Mouse (Mus musculus): ENCODE measurements around the gene Pafah2. TPM values are rescaled to one million over a fixed set of nuclear protein-coding genes. Genes with fewer than 3 reads are reported as not detected.

The Pafah2 gene
- total and polyA plus RNA-seq, 2 experiments from 2014 or later: 7.2 to 16.3 TPM

DNA sequence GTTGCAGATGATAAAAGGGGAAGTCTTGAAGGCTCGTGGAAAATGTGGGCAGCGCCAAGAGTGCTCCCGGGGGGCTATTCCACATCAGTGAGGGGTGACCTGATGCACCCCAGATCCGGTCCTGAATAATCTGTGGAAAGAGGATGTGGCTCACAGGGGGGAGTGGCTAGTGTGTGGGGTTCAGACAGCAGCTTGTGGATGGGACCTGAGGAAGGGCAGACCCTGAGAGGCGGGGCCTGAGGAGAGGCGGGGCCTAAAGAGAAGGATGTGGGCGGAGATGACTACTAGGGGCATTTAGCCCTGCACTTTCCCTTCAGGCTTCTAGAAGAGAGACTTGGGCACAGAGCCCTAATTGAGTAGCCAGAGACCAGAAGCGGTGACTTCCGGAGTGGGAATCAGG, 33.5 kb upstream of the Pafah2 start:
- ATAC-seq (ENCODE audit: insufficient read depth, low read depth): no peak; the same call in 1 of the 2 replicates
- 27% methylated on average over 9 of the region's 9 CpGs for WGBS
- no peaks in the 10 kb centered on the region for H3K36me3 ChIP-seq (replicated peaks; ENCODE audit: control insufficient read depth, insufficient read depth, low read length)
- H3K4me2 ChIP-seq (ENCODE audit: low read depth, low read length): 0 out of 2 replicates have a peak overlapping the region, but pooled peaks have one; percentile 14
- H3K9ac ChIP-seq (replicated peaks; ENCODE audit: low read depth, low read length): no peak overlapping the region
- no peak for DNase-seq (ENCODE audit: low spot score)
- H3K27me3 ChIP-seq (ENCODE audit: control insufficient read depth, insufficient read depth, low read length): peaks cover 4% of the 10 kb centered on the region; the same call in 1 of the 2 replicates
- no peaks in the 10 kb centered on the region for H3K4me1 ChIP-seq (ENCODE audit: control insufficient read depth, insufficient read depth)
- H3K27ac ChIP-seq (ENCODE audit: low read depth): no peak overlapping the region
- no peak overlapping the region for H3K4me3 ChIP-seq (ENCODE audit: low read depth, low read length)
- TF ChIP-seq CTCF (IDR thresholded peaks at IDR 0.05; ENCODE audit: low read depth) (no peak), EP300 (IDR thresholded peaks at IDR 0.05; ENCODE audit: low read depth) (no peak)
- H3K9me3 ChIP-seq (replicated peaks; ENCODE audit: control insufficient read depth, low read length): no peaks in the 10 kb centered on the region

DNA sequence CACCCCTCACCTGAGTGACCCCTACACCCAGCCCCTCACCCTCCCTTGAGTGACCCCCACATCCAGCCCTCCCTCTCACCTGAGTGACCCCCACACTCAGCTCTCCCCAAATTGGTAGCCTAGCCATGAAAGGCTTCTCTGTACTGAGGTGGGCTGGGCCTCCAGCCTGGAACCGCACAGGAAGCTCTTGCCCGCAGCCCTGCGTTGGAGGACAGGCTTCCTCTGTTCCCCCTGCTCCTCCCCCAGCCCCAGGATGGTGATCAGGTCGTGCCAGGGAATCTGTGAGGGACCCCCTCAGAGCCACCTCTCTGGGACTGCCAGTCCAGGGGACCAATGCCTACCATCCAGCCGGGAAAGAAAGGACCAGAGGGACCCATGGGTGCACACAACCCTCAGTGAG, 30.8 kb upstream of the Pafah2 start:
- Histone ChIP-seq H3K4me1 (ENCODE audit: control insufficient read depth, insufficient read depth) (0 out of 2 replicates have a peak, but pooled peaks cover 2% of the 10 kb centered on the region), H3K9me3 (replicated peaks; ENCODE audit: control insufficient read depth, low read length) (no peaks in the 10 kb centered on the region), H3K9ac (replicated peaks; ENCODE audit: low read depth, low read length) (no peak overlapping the region), H3K4me3 (ENCODE audit: low read depth, low read length) (no peak overlapping the region), H3K27ac (ENCODE audit: low read depth) (no peak overlapping the region), H3K4me2 (ENCODE audit: low read depth, low read length) (no peak overlapping the region), H3K36me3 (replicated peaks; ENCODE audit: control insufficient read depth, insufficient read depth, low read length) (no peaks in the 10 kb centered on the region), H3K27me3 (ENCODE audit: control insufficient read depth, insufficient read depth, low read length) (peaks cover 19% of the 10 kb centered on the region)
- no peak for TF ChIP-seq CTCF (IDR thresholded peaks at IDR 0.05; ENCODE audit: low read depth)
- no peak for TF ChIP-seq EP300 (IDR thresholded peaks at IDR 0.05; ENCODE audit: low read depth)
- WGBS: 39% methylated on average over 5 of the region's 5 CpGs
- ATAC-seq (ENCODE audit: insufficient read depth, low read depth): no peak
- DNase-seq (ENCODE audit: low spot score): no peak

DNA sequence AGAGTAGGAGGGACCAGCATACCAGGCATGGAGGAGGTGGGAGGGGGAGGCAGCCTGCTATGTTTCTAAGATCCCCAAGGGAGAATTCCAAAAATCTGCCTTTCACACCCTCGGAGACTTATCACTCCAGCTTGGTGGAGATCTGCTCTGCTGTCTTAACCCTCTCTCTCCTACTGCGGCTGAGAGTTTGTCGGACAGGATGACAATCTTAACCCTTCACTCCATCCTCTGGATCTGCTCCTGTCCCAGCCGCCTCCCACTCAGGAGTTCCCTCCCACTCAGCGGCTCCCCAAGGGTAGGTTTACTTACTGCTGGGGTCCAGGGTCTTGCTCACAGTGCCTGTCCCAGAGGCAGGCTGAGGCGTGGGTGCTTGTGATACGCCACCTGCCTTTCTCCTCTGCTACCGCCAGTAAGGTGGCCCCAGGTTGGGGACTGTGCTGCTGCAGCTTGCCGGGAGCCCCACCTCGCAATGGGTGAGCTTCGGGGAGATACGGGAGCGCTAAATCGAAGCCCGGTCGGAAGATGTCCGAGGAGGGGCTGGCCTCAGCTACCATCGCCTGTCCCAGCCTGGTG, 25.4 kb upstream of the Pafah2 start:
- Histone ChIP-seq H3K36me3 (replicated peaks; ENCODE audit: control insufficient read depth, insufficient read depth, low read length) (no peaks in the 10 kb centered on the region), H3K9me3 (replicated peaks; ENCODE audit: control insufficient read depth, low read length) (no peaks in the 10 kb centered on the region), H3K4me3 (ENCODE audit: low read depth, low read length) (peak overlapping the region; percentile 56), H3K4me2 (ENCODE audit: low read depth, low read length) (peak overlapping the region; percentile 94), H3K9ac (replicated peaks; ENCODE audit: low read depth, low read length) (0 out of 2 replicates have a peak overlapping the region, but pooled peaks have one; percentile 22), H3K27me3 (ENCODE audit: control insufficient read depth, insufficient read depth, low read length) (peaks cover 36% of the 10 kb centered on the region), H3K27ac (ENCODE audit: low read depth) (no peak overlapping the region), H3K4me1 (ENCODE audit: control insufficient read depth, insufficient read depth) (peaks cover 27% of the 10 kb centered on the region)
- TF ChIP-seq EP300 (IDR thresholded peaks at IDR 0.05; ENCODE audit: low read depth): no peak
- no peak for TF ChIP-seq CTCF (IDR thresholded peaks at IDR 0.05; ENCODE audit: low read depth)
- no peak for DNase-seq (ENCODE audit: low spot score)
- 3% methylated on average over 18 of the region's 18 CpGs for WGBS
- no peak for ATAC-seq (ENCODE audit: insufficient read depth, low read depth)

DNA sequence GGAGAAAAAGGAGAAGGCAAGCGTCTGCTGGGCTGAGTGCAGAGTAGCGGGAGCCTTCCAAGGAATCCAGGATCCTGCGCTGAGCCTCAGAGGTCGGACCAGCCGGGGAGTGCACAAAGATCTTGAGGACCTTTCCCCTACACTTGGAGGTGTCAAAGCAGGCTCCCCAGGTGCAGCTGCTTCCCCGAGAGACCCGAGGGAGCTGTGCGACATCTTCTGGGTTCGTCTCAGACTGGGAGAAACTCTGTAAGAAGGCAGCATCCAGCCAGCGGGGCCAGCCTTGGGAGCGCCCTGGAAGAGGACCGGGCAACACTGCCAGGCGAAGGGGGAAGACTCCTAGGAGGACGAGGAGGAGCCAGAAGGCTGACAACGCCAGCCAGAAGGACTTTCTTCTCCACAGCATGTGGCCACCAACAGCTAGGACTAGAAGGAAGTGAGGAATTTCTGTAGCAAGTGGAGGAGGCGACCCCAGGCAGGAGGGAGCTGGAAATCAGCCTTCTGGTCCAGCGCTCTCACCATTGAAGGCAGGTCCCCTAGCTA, 24.7 kb upstream of the Pafah2 start:
- Histone ChIP-seq H3K27me3 (ENCODE audit: control insufficient read depth, insufficient read depth, low read length) (peaks cover 36% of the 10 kb centered on the region), H3K27ac (ENCODE audit: low read depth) (no peak overlapping the region), H3K4me2 (ENCODE audit: low read depth, low read length) (peak overlapping the region; percentile 94), H3K4me1 (ENCODE audit: control insufficient read depth, insufficient read depth) (peaks cover 27% of the 10 kb centered on the region), H3K4me3 (ENCODE audit: low read depth, low read length) (peak overlapping the region; percentile 56), H3K36me3 (replicated peaks; ENCODE audit: control insufficient read depth, insufficient read depth, low read length) (no peaks in the 10 kb centered on the region), H3K9me3 (replicated peaks; ENCODE audit: control insufficient read depth, low read length) (no peaks in the 10 kb centered on the region), H3K9ac (replicated peaks; ENCODE audit: low read depth, low read length) (peak overlapping the region; percentile 22)
- 0% methylated on average over 17 of the region's 17 CpGs for WGBS
- DNase-seq (ENCODE audit: low spot score) (no peak), ATAC-seq (ENCODE audit: insufficient read depth, low read depth) (no peak)
- no peak for TF ChIP-seq EP300 (IDR thresholded peaks at IDR 0.05; ENCODE audit: low read depth)
- no peak for TF ChIP-seq CTCF (IDR thresholded peaks at IDR 0.05; ENCODE audit: low read depth)

DNA sequence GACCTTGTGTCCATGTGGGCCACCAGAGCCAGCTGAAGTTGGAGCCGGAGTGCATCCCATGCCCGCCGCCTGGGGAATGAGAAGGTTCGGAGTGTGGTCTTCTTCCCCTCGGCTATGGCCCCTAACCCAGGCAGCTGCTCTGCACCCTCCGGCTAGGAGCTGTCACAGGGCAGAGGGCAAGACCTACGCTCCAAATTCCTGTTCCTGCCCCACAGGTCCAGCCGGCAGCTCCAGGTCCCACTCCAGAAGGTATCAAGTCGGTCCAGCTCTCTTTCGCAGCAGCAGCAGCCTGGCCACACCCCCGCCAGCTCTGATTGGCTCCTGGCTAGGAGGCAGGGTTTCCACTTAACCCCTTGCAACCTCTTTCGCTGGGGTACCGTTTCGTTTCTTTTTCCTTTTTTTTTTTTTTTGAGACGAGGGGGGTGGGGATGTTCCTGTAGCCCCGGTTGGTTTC, 23.8 kb upstream of the Pafah2 start:
- H3K4me2 ChIP-seq (ENCODE audit: low read depth, low read length): peak overlapping the region; percentile 94
- peaks cover 27% of the 10 kb centered on the region for H3K4me1 ChIP-seq (ENCODE audit: control insufficient read depth, insufficient read depth)
- no peaks in the 10 kb centered on the region for H3K36me3 ChIP-seq (replicated peaks; ENCODE audit: control insufficient read depth, insufficient read depth, low read length)
- no peaks in the 10 kb centered on the region for H3K9me3 ChIP-seq (replicated peaks; ENCODE audit: control insufficient read depth, low read length)
- 1% methylated on average over 16 of the region's 16 CpGs for WGBS
- TF ChIP-seq CTCF (IDR thresholded peaks at IDR 0.05; ENCODE audit: low read depth) (no peak), EP300 (IDR thresholded peaks at IDR 0.05; ENCODE audit: low read depth) (no peak)
- H3K27me3 ChIP-seq (ENCODE audit: control insufficient read depth, insufficient read depth, low read length): peaks cover 36% of the 10 kb centered on the region
- ATAC-seq (ENCODE audit: insufficient read depth, low read depth) (peak; percentile 78), DNase-seq (ENCODE audit: low spot score) (peak; percentile 71)
- peak overlapping the region; percentile 56 for H3K4me3 ChIP-seq (ENCODE audit: low read depth, low read length)
- H3K27ac ChIP-seq (ENCODE audit: low read depth): no peak overlapping the region
- peak overlapping the region; percentile 47; the same call in 1 of the 2 replicates for H3K9ac ChIP-seq (replicated peaks; ENCODE audit: low read depth, low read length)
